ENCODE assay signal across 25 mouse cellular contexts in genomic region chr17:67636951-67637350, GRCm38 (mm10). TPM values are rescaled to one million over a fixed set of nuclear protein-coding genes. Genes with fewer than 3 reads are reported as not detected.
DNase-seq lines count a peak whose midpoint lies in the region; ATAC-seq and TF ChIP-seq lines count a peak whose summit lies in the region.
"Had no signal": no experiment of that assay in that cellular context is flagged by ENCODE, and none has a peak within 500 bp of the region (broad histone marks: within the 10 kb centered on the region; RNA-seq: fewer than 3 reads in every experiment).

No protein-coding gene starts in this region.

- intact Hi-C loops in gastrocnemius, adult 2 months (cut with DNase I) = no loop called here

- no peak for TF ChIP-seq CTCF in gastrocnemius, adult 2 months (IDR thresholded peaks at IDR 0.05)

- H3K4me2 ChIP-seq in forebrain, embryonic 11.5 days (ENCODE audit: low read depth, low read length, severe bottlenecking) = no peak overlapping the region
- H3K4me2 ChIP-seq in forebrain, embryonic 14.5 days (ENCODE audit: low read length) = no peak overlapping the region
- H3K4me2 ChIP-seq in heart, embryonic 11.5 days = no peak overlapping the region
- no peak overlapping the region for H3K4me2 ChIP-seq in midbrain, embryonic 11.5 days

- no peaks in the 10 kb centered on the region for H3K4me1 ChIP-seq in forebrain, embryonic 11.5 days (replicated peaks; ENCODE audit: control insufficient read depth, insufficient read depth, low read length)
- H3K4me1 ChIP-seq in forebrain, embryonic 14.5 days (ENCODE audit: control insufficient read depth, insufficient read depth, low read length) = no peaks in the 10 kb centered on the region
- no peaks in the 10 kb centered on the region for H3K4me1 ChIP-seq in heart, embryonic 11.5 days (ENCODE audit: control insufficient read depth, insufficient read depth, low read length)
- H3K4me1 ChIP-seq in midbrain, embryonic 11.5 days (ENCODE audit: control insufficient read depth, insufficient read depth, low read length) = no peaks in the 10 kb centered on the region
- H3K4me1 ChIP-seq in midbrain, embryonic 10.5 days = peaks cover 7% of the 10 kb centered on the region; the same call in 1 of the 2 replicates

- H3K4me3 ChIP-seq in forebrain, embryonic 11.5 days (ENCODE audit: low read depth, low read length) = no peak overlapping the region
- no peak overlapping the region for H3K4me3 ChIP-seq in forebrain, embryonic 14.5 days (ENCODE audit: low read depth, low read length)
- H3K4me3 ChIP-seq in gastrocnemius, adult 2 months = peak overlapping the region; percentile 62
- no peak overlapping the region for H3K4me3 ChIP-seq in heart, embryonic 11.5 days (ENCODE audit: low read depth, low read length)
- H3K4me3 ChIP-seq in midbrain, embryonic 11.5 days (ENCODE audit: low read depth, low read length) = no peak overlapping the region
- H3K4me3 ChIP-seq in midbrain, embryonic 10.5 days = no peak overlapping the region

- H3K27ac ChIP-seq in forebrain, embryonic 11.5 days (ENCODE audit: low read depth, low read length) = no peak overlapping the region
- H3K27ac ChIP-seq in forebrain, embryonic 14.5 days (ENCODE audit: low read depth, low read length) = no peak overlapping the region
- H3K27ac ChIP-seq in gastrocnemius, adult 2 months = peak overlapping the region; percentile 85; the same call in 1 of the 2 replicates
- no peak overlapping the region for H3K27ac ChIP-seq in heart, embryonic 11.5 days (ENCODE audit: low read depth, low read length)
- no peak overlapping the region for H3K27ac ChIP-seq in midbrain, embryonic 11.5 days (ENCODE audit: low read depth, low read length)
- no peak overlapping the region for H3K27ac ChIP-seq in midbrain, embryonic 10.5 days (replicated peaks)

- H3K9me3 ChIP-seq in forebrain, embryonic 11.5 days (ENCODE audit: control insufficient read depth, low read length) = no peaks in the 10 kb centered on the region
- H3K9me3 ChIP-seq in forebrain, embryonic 14.5 days (replicated peaks; ENCODE audit: control insufficient read depth, low read length) = no peaks in the 10 kb centered on the region
- H3K9me3 ChIP-seq in heart, embryonic 11.5 days (replicated peaks; ENCODE audit: control insufficient read depth, low read length) = no peaks in the 10 kb centered on the region
- no peaks in the 10 kb centered on the region for H3K9me3 ChIP-seq in midbrain, embryonic 11.5 days (ENCODE audit: control insufficient read depth, low read length)
- no peaks in the 10 kb centered on the region for H3K9me3 ChIP-seq in midbrain, embryonic 10.5 days (replicated peaks)

- H3K9ac ChIP-seq in forebrain, embryonic 11.5 days (ENCODE audit: low read length) = no peak overlapping the region
- H3K9ac ChIP-seq in forebrain, embryonic 14.5 days (ENCODE audit: low read length) = no peak overlapping the region
- H3K9ac ChIP-seq in heart, embryonic 11.5 days (ENCODE audit: low read depth, low read length) = no peak overlapping the region
- H3K9ac ChIP-seq in midbrain, embryonic 11.5 days (ENCODE audit: low read length) = no peak overlapping the region

- peak; percentile 22 for DNase-seq in forebrain, embryonic 11.5 days (ENCODE audit: low spot score)
- no peak for DNase-seq in forebrain, embryonic 14.5 days (ENCODE audit: low spot score)
- DNase-seq in gastrocnemius, adult 2 months = no peak
- DNase-seq in gastrocnemius, postnatal 10 days = no peak
- DNase-seq in heart, adult 11 months = peak; percentile 59
- DNase-seq in midbrain, embryonic 11.5 days (ENCODE audit: low spot score, missing footprints) = peak; percentile 75
- DNase-seq in midbrain, embryonic 10.5 days (ENCODE audit: low spot score) = no peak
- DNase-seq: adrenal gland, adult 2 months; adrenal gland, adult 8-10 months; adrenal gland, postnatal 10 days; adrenal gland, postnatal 14 days; adrenal gland, postnatal 25 days; adrenal gland, postnatal 36 days; B cell, adult 2 months; cerebellum, adult 11 months; cerebellum, adult 11-12 months had no signal

- no peaks in the 10 kb centered on the region for H3K27me3 ChIP-seq in forebrain, embryonic 11.5 days (ENCODE audit: control insufficient read depth, insufficient read depth, low read length)
- no peaks in the 10 kb centered on the region for H3K27me3 ChIP-seq in forebrain, embryonic 14.5 days (replicated peaks; ENCODE audit: control insufficient read depth, insufficient read depth, low read length)
- no peaks in the 10 kb centered on the region for H3K27me3 ChIP-seq in heart, embryonic 11.5 days (ENCODE audit: control insufficient read depth, insufficient read depth, low read length)
- H3K27me3 ChIP-seq in midbrain, embryonic 11.5 days (ENCODE audit: control insufficient read depth, insufficient read depth, low read length) = no peaks in the 10 kb centered on the region
- H3K27me3 ChIP-seq in midbrain, embryonic 10.5 days (ENCODE audit: low read depth, poor library complexity, severe bottlenecking) = peaks cover 4% of the 10 kb centered on the region; the same call in 1 of the 2 replicates
- H3K27me3 ChIP-seq: CH12.LX had no signal

- no peak for ATAC-seq in forebrain, embryonic 11.5 days (replicated peaks; ENCODE audit: low FRiP score)
- no peak for ATAC-seq in forebrain, embryonic 14.5 days
- ATAC-seq in heart, embryonic 11.5 days (replicated peaks; ENCODE audit: insufficient number of reproducible peaks, low FRiP score, low TSS enrichment) = no peak
- no peak for ATAC-seq in midbrain, embryonic 11.5 days (ENCODE audit: low FRiP score)
- ATAC-seq: activated CD4-positive, CD25-positive, alpha-beta regulatory T cell, adult 4 months; CD4-positive, CD25-positive, alpha-beta regulatory T cell, adult 4 months; Patski had no signal

- 91% methylated on average over 2 of the region's 2 CpGs for WGBS in forebrain, embryonic 11.5 days
- 92% methylated on average over 2 of the region's 2 CpGs for WGBS in forebrain, embryonic 14.5 days
- WGBS in heart, embryonic 11.5 days (ENCODE audit: insufficient replicate concordance) = 74% methylated on average over 2 of the region's 2 CpGs
- WGBS in midbrain, embryonic 11.5 days = 99% methylated on average over 2 of the region's 2 CpGs
- 86% methylated on average over 2 of the region's 2 CpGs for WGBS in midbrain, embryonic 10.5 days

- no peaks in the 10 kb centered on the region for H3K36me3 ChIP-seq in forebrain, embryonic 11.5 days (ENCODE audit: control insufficient read depth, insufficient read depth, low read length)
- no peaks in the 10 kb centered on the region for H3K36me3 ChIP-seq in forebrain, embryonic 14.5 days (ENCODE audit: control insufficient read depth, insufficient read depth, low read length)
- no peaks in the 10 kb centered on the region for H3K36me3 ChIP-seq in heart, embryonic 11.5 days (ENCODE audit: control insufficient read depth, insufficient read depth, low read length)
- no peaks in the 10 kb centered on the region for H3K36me3 ChIP-seq in midbrain, embryonic 11.5 days (ENCODE audit: control insufficient read depth, insufficient read depth, low read length)
- H3K36me3 ChIP-seq in midbrain, embryonic 10.5 days = no peaks in the 10 kb centered on the region
- H3K36me3 ChIP-seq: G1E had no signal

RNA-seq across cellular contexts. Expression of gene Lrrc30, which starts 4.4 kb away (rescaled TPM):
- not detected in 2 replicates for polyA plus RNA-seq in forebrain, embryonic 11.5 days (2014; fragmentation: Nextera tagmentation; extraction: Ambion mirVana)
- polyA plus RNA-seq in forebrain, embryonic 14.5 days (2014; fragmentation: Nextera tagmentation; extraction: Ambion mirVana) = not detected in 2 replicates
- 100 to 1,000 TPM; 136 to 171 TPM for total RNA-seq in gastrocnemius, adult 2 months (2021)
- total RNA-seq in gastrocnemius, postnatal 10 days (2021) = 10 to 100 TPM in 1 of 2 experiments, 1 to 10 TPM in 1; 6.3 to 18.7 TPM
- not detected in 2 replicates for polyA plus RNA-seq in heart, embryonic 11.5 days (2014; fragmentation: Nextera tagmentation; extraction: Ambion mirVana)
- polyA plus RNA-seq in midbrain, embryonic 11.5 days (2014; fragmentation: Nextera tagmentation; extraction: Ambion mirVana) = not detected in 2 replicates
- not detected in 2 replicates for polyA plus RNA-seq in midbrain, embryonic 10.5 days (2016; fragmentation: Nextera tagmentation; extraction: Ambion mirVana)
- total RNA-seq: CH12.LX, ES-E14, G1E, MEL had no signal
- polyA plus RNA-seq: activated CD4-positive, CD25-positive, alpha-beta regulatory T cell, adult 4 months; brain, embryonic 14.5 days; CD4-positive, CD25-positive, alpha-beta regulatory T cell, adult 4 months; G1E; Patski had no signal

Comparison
In these comparisons a context has a peak if more than half of its experiments do, and no peak if none do; other contexts are left out.
1. DNase-seq: peak in forebrain, embryonic 11.5 days (single experiment), heart, adult 11 months (single experiment) and midbrain, embryonic 11.5 days (single experiment); none in forebrain, embryonic 14.5 days (single experiment), gastrocnemius, adult 2 months (single experiment), gastrocnemius, postnatal 10 days (single experiment) and midbrain, embryonic 10.5 days (single experiment).